In the genomic region with DNA sequence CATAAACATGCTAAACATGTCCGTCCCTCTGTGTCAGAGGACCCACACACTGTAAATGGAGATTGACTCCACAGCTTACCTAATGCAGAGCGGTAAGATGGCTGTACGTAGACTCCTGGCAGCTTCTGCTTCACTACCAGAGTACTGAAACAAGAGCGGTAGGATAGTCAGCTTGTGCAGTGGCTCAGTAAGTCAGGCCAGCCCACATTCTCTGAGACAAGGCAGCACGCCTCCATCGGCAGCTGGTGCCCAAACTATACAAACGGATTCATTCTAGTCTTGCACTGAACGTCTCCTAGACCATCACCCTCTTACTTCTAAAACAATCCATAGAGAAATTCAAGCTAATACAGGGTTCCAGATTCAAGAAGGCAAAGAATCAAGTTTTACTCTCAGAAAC, we compare ENCODE assay signal across 30 mouse cellular contexts. TPM values are rescaled to one million over a fixed set of nuclear protein-coding genes. Genes with fewer than 3 reads are reported as not detected.
DNase-seq lines count a peak whose midpoint lies in the region; ATAC-seq lines count a peak whose summit lies in the region.
"Had no signal": no experiment of that assay in that cellular context is flagged by ENCODE, and none has a peak within 500 bp of the region (broad histone marks: within the 10 kb centered on the region; RNA-seq: fewer than 3 reads in every experiment).

No protein-coding gene starts in this region.

- no peaks in the 10 kb centered on the region for H3K27me3 ChIP-seq in liver, embryonic 11.5 days (replicated peaks; ENCODE audit: control insufficient read depth, insufficient read depth, low read length)
- H3K27me3 ChIP-seq: embryonic facial prominence, embryonic 13.5 days; forebrain, embryonic 12.5 days; kidney, embryonic 15.5 days; limb, embryonic 12.5 days; liver, embryonic 12.5 days; stomach, embryonic 15.5 days had no signal

- H3K4me3 ChIP-seq in liver, embryonic 11.5 days (ENCODE audit: low read depth, low read length), result no peak overlapping the region
- H3K4me3 ChIP-seq: embryonic facial prominence, embryonic 13.5 days; erythroblast, embryonic 14.5 days; forebrain, embryonic 12.5 days; heart, embryonic 10.5 days; kidney, embryonic 15.5 days; limb, embryonic 12.5 days; liver, embryonic 12.5 days; stomach, embryonic 15.5 days had no signal

- H3K9me3 ChIP-seq in liver, embryonic 11.5 days (ENCODE audit: control insufficient read depth, low read length), result no peaks in the 10 kb centered on the region
- H3K9me3 ChIP-seq: embryonic facial prominence, embryonic 13.5 days; forebrain, embryonic 12.5 days; heart, embryonic 10.5 days; kidney, embryonic 15.5 days; limb, embryonic 12.5 days; liver, embryonic 12.5 days; stomach, embryonic 15.5 days had no signal

- whole genome bisulfite sequencing in liver, embryonic 11.5 days, result 95% methylated on average over 8 of the region's 8 CpGs

- DNase-seq in frontal cortex, postnatal 14 days (ENCODE audit: low spot score in 2 of 2), result no peak
- DNase-seq in left cerebral cortex, adult 11 months (ENCODE audit: low spot score), result peak; percentile 32
- DNase-seq in left cerebral cortex, postnatal 10 days (ENCODE audit: extremely low spot score in 1 of 2, low spot score in 2 of 2), result no peak
- peak; percentile 71 for DNase-seq in layer of hippocampus, adult 9-11 months
- peak; percentile 20 for DNase-seq in right cerebral cortex, postnatal 14 days
- DNase-seq in liver, embryonic 11.5 days (ENCODE audit: low spot score), result no peak
- DNase-seq: adrenal gland, adult 8-10 months; cerebellum, adult 2 months; cerebellum, postnatal 36 days; embryo, embryonic 11 days; gastrocnemius, postnatal 36 days; heart, postnatal 4 days; kidney, postnatal 4 days; lung, adult 2 months; lung, postnatal 14 days; thymus, adult 18-20 months; thymus, postnatal 36 days had no signal

- no peak overlapping the region for H3K27ac ChIP-seq in liver, embryonic 11.5 days (ENCODE audit: low read depth, low read length)
- H3K27ac ChIP-seq: embryonic facial prominence, embryonic 13.5 days; forebrain, embryonic 12.5 days; heart, embryonic 10.5 days; hindbrain, embryonic 14.5 days; kidney, embryonic 15.5 days; limb, embryonic 12.5 days; liver, embryonic 12.5 days; stomach, embryonic 15.5 days had no signal

- intact Hi-C loops in left cerebral cortex, postnatal 10 days (cut with DNase I), result no loop called here

- H3K9ac ChIP-seq in liver, embryonic 11.5 days (ENCODE audit: low read depth, low read length), result no peak overlapping the region
- H3K9ac ChIP-seq: embryonic facial prominence, embryonic 13.5 days; forebrain, embryonic 12.5 days; hindbrain, embryonic 14.5 days; kidney, embryonic 15.5 days; limb, embryonic 12.5 days; liver, embryonic 12.5 days; stomach, embryonic 15.5 days had no signal

- peaks cover 14% of the 10 kb centered on the region; the same call in 1 of the 2 replicates for H3K36me3 ChIP-seq in liver, embryonic 11.5 days (ENCODE audit: control insufficient read depth, insufficient read depth, low read length)

- H3K4me1 ChIP-seq in liver, embryonic 11.5 days (replicated peaks; ENCODE audit: control insufficient read depth, insufficient read depth, low read length), result no peaks in the 10 kb centered on the region
- H3K4me1 ChIP-seq: embryonic facial prominence, embryonic 13.5 days; forebrain, embryonic 12.5 days; heart, embryonic 10.5 days; kidney, embryonic 15.5 days; limb, embryonic 12.5 days; liver, embryonic 12.5 days; stomach, embryonic 15.5 days had no signal

- no peak overlapping the region for H3K4me2 ChIP-seq in liver, embryonic 11.5 days
- H3K4me2 ChIP-seq: embryonic facial prominence, embryonic 13.5 days; forebrain, embryonic 12.5 days; hindbrain, embryonic 14.5 days; kidney, embryonic 15.5 days; limb, embryonic 12.5 days; liver, embryonic 12.5 days; midbrain, embryonic 11.5 days; stomach, embryonic 15.5 days had no signal

- ATAC-seq in frontal cortex, adult (ENCODE audit: low TSS enrichment), result peak; percentile 95
- no peak for ATAC-seq in liver, embryonic 11.5 days (replicated peaks; ENCODE audit: low FRiP score)
- ATAC-seq in granulocyte monocyte progenitor cell, adult 5-6 weeks (replicated peaks; ENCODE audit: poor library complexity, severe bottlenecking), result no peak
- ATAC-seq: activated CD4-positive, CD25-positive, alpha-beta regulatory T cell, adult 4 months; liver, embryonic 12.5 days had no signal

RNA-seq across cellular contexts. Expression of a gene that starts 56.9 kb away (rescaled TPM):
- 10 to 100 TPM; 28.7 to 32.0 TPM for total RNA-seq in left cerebral cortex, postnatal 10 days (2021)
- 14.6 and 17.7 TPM in 2 replicates for polyA plus RNA-seq in liver, embryonic 11.5 days (2014; fragmentation: Nextera tagmentation; extraction: Ambion mirVana)
- 29.3 and 58.5 TPM in 2 replicates for total RNA-seq in granulocyte monocyte progenitor cell, adult 5-6 weeks (2014; fragmentation: Nextera tagmentation)
- total RNA-seq in granulocyte monocyte progenitor cell, adult 5-6 weeks (2017), result 49.2 and 60.7 TPM in 2 replicates

Comparison
In these comparisons a context has a peak if more than half of its experiments do, and no peak if none do; other contexts are left out.
1. DNase-seq: peak in left cerebral cortex, adult 11 months (single experiment), layer of hippocampus, adult 9-11 months (single experiment) and right cerebral cortex, postnatal 14 days (single experiment); none in frontal cortex, postnatal 14 days (0 of 2), left cerebral cortex, postnatal 10 days (0 of 2) and liver, embryonic 11.5 days (single experiment).